Mouse (Mus musculus) liver, embryonic 12.5 days (tissue): ENCODE measurements at regions not wholly inside any gene's neighbourhood (a gene's known extent, or its start where the extent isn't known, plus 50 kb on each side); places are given as distances from the start of the nearest gene placed in this dataset.
"Not testable (repeated sequence)": the region's sequence is repeated elsewhere in the genome, so short reads cannot be mapped to it uniquely, and the experiment has no call there.

ENCODE experiments used
- ATAC-seq: fragments of 200-750 bp; cut with Nextera tagmentation; 2 replicates; pipeline ENCODE4 v1.8.0; 2017; ENCODE audit warnings: moderate number of reproducible peaks, mild to moderate bottlenecking, moderate library complexity
- H3K27ac ChIP-seq: fragments of 300-500 bp; sonication (generic); 2 replicates; pipeline ENCODE4 v1.5.1; 2016; ENCODE audit warnings: mild to moderate bottlenecking
- H3K27me3 ChIP-seq: fragments of 300-500 bp; sonication (generic); replicated peaks from 2 replicates; pipeline ENCODE4 v1.6.1; 2016; ENCODE audit warnings: mild to moderate bottlenecking, moderate library complexity
- H3K36me3 ChIP-seq: fragments of 300-500 bp; sonication (generic); 2 replicates; pipeline ENCODE4 v1.6.1; 2016; ENCODE audit warnings: mild to moderate bottlenecking, moderate library complexity
- H3K4me1 ChIP-seq: fragments of 300-500 bp; sonication (generic); 2 replicates; pipeline ENCODE4 v1.6.1; 2016
- H3K4me2 ChIP-seq: fragments of 300-500 bp; sonication (generic); 2 replicates; pipeline ENCODE4 v1.6.1; 2016; ENCODE audit warnings: mild to moderate bottlenecking, moderate library complexity
- H3K4me3 ChIP-seq: fragments of 300-500 bp; sonication (generic); 2 replicates; pipeline ENCODE4 v1.5.1; 2016; ENCODE audit warnings: mild to moderate bottlenecking, moderate library complexity
- H3K9ac ChIP-seq: fragments of 300-500 bp; sonication (generic); 2 replicates; pipeline ENCODE4 v1.6.1; 2016; ENCODE audit warnings: mild to moderate bottlenecking, moderate library complexity
- H3K9me3 ChIP-seq: fragments of 300-500 bp; sonication (generic); replicated peaks from 2 replicates; pipeline ENCODE4 v1.6.1; 2016; ENCODE audit warnings: mild to moderate bottlenecking, moderate library complexity
- WGBS: fragments of 180-500 bp; shearing (Covaris S2); methylation state at CpG from one replicate; pipeline ENCODE4 v1.1.7; 2016; ENCODE audit not compliant: insufficient replicate concordance; 5-methylcytosine and 5-hydroxymethylcytosine counted together

DNA sequence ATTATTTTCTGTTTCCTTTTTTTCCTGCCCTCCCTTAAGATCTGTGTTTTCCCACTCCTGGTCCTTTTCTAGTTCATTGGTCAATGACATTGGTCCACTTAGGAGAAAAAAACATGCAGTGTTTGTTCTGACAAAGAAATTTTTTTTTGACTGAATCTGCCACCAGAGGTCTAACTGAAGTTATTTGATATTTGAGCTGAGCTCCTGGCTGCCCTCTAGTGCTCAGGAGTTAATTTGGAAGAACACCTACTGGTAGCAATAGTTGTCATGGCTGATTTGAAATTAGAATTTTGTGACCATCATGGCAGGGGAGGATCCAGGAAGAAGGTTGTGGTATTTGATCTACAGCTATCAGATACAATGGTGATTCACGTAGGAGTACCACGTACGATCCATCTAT is 599.2 kb downstream of the Dad1 start:
- ATAC-seq, H3K27me3 ChIP-seq, H3K27ac ChIP-seq, H3K36me3 ChIP-seq, H3K4me2 ChIP-seq, H3K9ac ChIP-seq, H3K4me1 ChIP-seq, H3K4me3 ChIP-seq, H3K9me3 ChIP-seq: not testable (repeated sequence)
- WGBS, result 63% methylated on average over 3 of the region's 3 CpGs

DNA sequence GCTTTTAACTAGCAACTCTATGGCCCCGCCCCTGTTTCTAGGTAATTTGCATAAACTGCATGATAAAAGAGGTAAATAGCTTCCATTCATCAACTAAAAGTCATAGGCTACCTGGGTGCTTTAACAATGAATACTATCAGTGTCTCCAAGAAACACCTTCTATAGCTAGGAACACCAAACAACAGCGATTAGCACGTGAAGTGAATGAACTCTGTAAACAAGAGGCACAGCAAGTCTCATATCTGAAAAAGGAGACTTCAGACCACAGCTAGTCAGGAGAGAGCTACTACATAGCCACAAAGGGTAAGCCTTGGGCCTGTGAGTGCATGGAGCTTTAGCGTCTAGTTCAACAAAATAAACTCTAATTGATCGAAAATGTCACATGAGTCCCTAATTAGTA is 602.8 kb downstream of the Dad1 start:
- H3K4me1 ChIP-seq, H3K27me3 ChIP-seq, H3K36me3 ChIP-seq, H3K9me3 ChIP-seq, H3K27ac ChIP-seq, ATAC-seq, H3K4me3 ChIP-seq, H3K4me2 ChIP-seq, H3K9ac ChIP-seq: not testable (repeated sequence)
- 48% methylated on average over 5 of the region's 5 CpGs for WGBS

DNA sequence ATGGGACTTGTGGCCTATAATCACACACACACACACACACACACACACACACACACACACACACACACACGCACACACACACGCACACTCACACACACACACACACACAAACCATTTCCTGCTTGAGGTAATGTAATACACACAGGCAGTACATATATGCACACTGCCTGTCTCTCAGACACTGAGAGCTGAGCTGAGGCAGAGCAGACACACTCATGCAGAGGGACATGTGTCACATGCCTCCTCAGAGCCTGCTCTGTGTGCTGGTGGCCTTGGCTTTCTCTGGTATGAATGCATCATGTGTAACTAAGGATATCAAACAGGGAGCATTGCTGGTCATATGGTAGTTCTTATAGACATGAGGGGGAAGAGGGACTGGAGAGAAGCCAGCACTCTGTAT is 604.7 kb downstream of the Dad1 start:
- not testable (repeated sequence) for H3K4me1 ChIP-seq, ATAC-seq, H3K9ac ChIP-seq, H3K4me2 ChIP-seq, H3K9me3 ChIP-seq, H3K36me3 ChIP-seq, H3K27ac ChIP-seq, H3K4me3 ChIP-seq, H3K27me3 ChIP-seq
- whole genome bisulfite sequencing, result 64% methylated on average over 2 of the region's 2 CpGs

DNA sequence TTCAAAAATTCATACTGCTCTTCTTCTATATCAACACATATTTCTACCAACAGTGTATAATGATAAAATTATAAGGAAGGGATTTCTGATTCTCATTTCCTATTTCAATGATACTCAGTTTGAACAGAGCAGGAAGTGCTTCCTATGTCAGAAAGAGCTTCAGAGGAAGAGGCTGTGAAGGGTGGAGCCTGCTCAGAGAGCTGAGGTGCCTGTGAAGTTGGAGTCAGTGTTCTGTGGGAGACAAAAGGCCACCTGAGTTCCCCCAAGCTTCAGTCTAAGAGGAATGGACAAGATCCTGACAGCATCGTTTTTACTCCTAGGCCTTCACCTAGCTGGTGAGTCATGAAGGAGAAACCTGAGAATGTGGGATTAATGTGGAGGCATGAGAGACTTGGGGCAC is 613.5 kb downstream of the Dad1 start:
- not testable (repeated sequence) for H3K27ac ChIP-seq, H3K4me1 ChIP-seq, H3K9ac ChIP-seq, ATAC-seq, H3K36me3 ChIP-seq, H3K4me3 ChIP-seq, H3K9me3 ChIP-seq, H3K27me3 ChIP-seq, H3K4me2 ChIP-seq
- WGBS, result 43% methylated on average over 1 of the region's 1 CpGs

DNA sequence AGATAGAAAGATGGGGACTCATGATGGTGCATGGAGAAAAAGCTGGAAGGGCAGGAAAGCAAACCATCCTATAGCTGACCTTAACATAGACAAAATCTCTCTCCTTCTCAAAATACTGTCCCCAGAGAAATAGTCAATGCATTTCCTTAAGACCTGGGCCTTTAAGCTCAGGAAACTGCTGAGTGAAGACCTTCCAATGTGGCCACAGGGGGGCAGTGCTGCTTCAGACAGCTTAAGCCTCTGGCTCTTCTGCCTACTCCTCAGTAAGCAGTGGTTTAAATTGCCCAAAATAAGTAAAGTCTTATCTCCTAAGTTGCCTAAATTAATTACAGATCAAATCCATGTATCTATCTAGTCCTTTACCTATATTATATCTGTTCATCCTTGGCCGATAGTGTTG is 616.2 kb downstream of the Dad1 start:
- WGBS, result 58% methylated on average over 1 of the region's 1 CpGs
- H3K27me3 ChIP-seq, ATAC-seq, H3K36me3 ChIP-seq, H3K4me3 ChIP-seq, H3K4me1 ChIP-seq, H3K9me3 ChIP-seq, H3K27ac ChIP-seq, H3K4me2 ChIP-seq, H3K9ac ChIP-seq: not testable (repeated sequence)

DNA sequence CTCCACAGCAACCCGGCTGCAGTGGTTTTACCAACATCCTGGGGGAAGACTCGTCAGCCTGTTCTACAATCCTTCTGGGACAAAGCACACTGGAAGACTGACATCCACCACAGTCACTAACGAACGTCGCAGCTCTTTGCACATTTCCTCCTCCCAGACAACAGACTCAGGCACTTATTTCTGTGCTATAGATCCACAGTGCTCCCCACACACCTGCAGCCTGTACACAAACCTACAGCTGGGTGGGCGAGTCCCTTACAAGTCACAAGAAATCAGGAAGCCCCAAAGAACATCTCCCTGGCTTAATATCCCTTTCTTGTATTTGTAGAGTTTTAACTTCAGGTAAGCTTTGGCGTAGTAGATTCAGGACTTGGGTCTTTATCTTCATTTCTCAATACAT is 618.7 kb downstream of the Dad1 start:
- not testable (repeated sequence) for ATAC-seq, H3K27me3 ChIP-seq, H3K4me1 ChIP-seq, H3K9ac ChIP-seq, H3K27ac ChIP-seq, H3K4me2 ChIP-seq, H3K9me3 ChIP-seq, H3K36me3 ChIP-seq, H3K4me3 ChIP-seq
- 38% methylated on average over 7 of the region's 7 CpGs for WGBS

DNA sequence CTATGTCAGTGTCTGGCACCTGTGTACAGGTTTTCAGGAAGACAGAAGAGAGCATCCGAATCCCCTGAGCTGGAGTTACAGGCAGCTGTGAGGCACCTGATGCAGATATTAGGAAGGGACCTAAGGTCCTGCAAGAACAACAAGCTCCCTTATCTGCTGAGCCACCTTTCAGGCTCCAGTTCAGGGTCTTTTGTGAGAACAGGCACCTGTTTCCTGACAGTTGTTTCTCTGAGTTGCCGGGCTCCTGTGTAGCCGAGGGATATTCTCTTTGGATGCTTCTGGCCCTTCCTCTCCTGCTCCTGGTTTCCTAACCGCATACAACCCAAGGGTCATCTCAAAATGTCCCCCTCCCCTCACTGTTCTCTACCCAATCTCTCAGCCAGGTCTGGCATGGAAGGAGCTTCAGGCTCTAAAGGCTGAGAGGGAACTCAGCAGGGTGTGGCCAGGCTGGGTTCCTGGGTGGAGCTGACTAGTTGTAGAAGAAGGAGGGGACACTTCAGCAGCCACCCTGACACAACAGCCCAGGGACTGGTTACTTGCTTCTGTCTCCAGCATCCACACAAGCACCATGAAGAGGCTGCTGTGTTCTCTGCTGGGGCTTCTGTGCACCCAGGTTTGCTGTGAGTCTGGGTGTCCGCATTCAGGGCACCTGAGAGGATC is 619.5 kb downstream of the Dad1 start:
- not testable (repeated sequence) for H3K4me3 ChIP-seq, H3K27ac ChIP-seq, H3K9ac ChIP-seq, H3K4me2 ChIP-seq, H3K9me3 ChIP-seq, ATAC-seq, H3K4me1 ChIP-seq, H3K27me3 ChIP-seq, H3K36me3 ChIP-seq
- 19% methylated on average over 5 of the region's 5 CpGs for WGBS

DNA sequence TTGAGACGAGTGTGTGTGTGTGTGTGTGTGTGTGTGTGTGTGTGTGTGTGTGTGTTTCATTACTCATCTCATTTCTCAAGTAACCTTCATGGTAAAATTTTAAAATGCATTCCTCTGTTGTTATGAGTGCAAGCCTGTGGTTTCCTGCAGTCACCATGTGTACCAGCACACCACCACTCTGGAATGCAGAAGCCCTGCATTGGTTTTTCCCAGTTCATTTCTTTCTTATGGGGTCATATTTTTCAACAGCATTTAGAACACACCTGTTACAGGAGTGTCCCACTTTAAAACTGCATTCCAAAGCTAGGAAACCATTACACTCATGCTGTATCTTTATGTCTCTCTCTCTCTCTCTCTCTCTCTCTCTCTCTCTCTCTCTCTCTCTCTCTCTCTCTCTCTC is 620.2 kb downstream of the Dad1 start:
- H3K4me2 ChIP-seq, H3K4me1 ChIP-seq, H3K9ac ChIP-seq, ATAC-seq, H3K9me3 ChIP-seq, H3K4me3 ChIP-seq, H3K27ac ChIP-seq, H3K36me3 ChIP-seq, H3K27me3 ChIP-seq: not testable (repeated sequence)
- WGBS, result 50% methylated on average over 1 of the region's 1 CpGs

DNA sequence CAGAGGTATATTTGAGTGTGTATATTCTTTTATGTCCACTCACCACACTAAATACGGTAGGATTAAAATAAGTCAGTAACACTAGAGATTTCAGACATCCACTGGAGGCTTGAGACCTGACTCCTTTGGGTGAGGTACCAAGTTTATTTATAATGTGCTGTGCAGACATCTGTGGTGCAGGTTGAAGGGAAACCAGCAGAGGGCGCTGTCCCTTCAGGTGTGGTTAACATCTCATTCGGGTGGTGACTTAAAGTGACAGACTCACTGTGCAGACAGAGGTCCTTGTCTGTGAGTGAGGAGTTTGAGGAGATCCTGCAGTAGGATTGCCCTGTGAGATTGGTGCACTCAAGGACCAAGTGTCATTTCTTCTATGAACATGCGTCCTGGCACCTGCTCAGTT is 632.5 kb downstream of the Dad1 start:
- not testable (repeated sequence) for ATAC-seq

DNA sequence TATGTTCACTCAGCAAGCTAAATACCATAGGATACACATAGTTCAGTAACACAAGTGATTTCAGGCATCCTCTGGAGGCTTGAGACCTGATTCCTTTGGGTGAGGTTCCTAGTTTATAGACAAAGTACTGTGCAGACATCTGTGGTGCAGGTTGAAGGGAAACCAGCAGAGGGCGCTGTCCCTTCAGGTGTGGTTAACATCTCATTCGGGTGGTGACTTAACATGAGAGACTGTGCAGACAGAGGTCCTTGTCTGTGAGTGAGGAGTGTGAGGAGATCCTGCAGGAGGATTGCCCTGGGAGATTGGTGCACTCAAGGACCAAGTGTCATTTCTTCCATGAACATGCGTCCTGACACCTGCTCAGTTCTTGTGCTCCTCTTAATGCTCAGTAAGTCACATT is 637.8 kb downstream of the Dad1 start:
- H3K4me3 ChIP-seq, H3K4me1 ChIP-seq, ATAC-seq, H3K4me2 ChIP-seq, H3K9me3 ChIP-seq, H3K9ac ChIP-seq, H3K27ac ChIP-seq, H3K27me3 ChIP-seq, H3K36me3 ChIP-seq: not testable (repeated sequence)
- WGBS, result 21% methylated on average over 3 of the region's 3 CpGs

More for the DNA sequence above, 632.5 kb downstream of the Dad1 start:
- not testable (repeated sequence) for H3K9me3 ChIP-seq, H3K27ac ChIP-seq, H3K9ac ChIP-seq, H3K36me3 ChIP-seq, H3K4me3 ChIP-seq, H3K27me3 ChIP-seq, H3K4me2 ChIP-seq, H3K4me1 ChIP-seq
- WGBS, result 46% methylated on average over 4 of the region's 4 CpGs

DNA sequence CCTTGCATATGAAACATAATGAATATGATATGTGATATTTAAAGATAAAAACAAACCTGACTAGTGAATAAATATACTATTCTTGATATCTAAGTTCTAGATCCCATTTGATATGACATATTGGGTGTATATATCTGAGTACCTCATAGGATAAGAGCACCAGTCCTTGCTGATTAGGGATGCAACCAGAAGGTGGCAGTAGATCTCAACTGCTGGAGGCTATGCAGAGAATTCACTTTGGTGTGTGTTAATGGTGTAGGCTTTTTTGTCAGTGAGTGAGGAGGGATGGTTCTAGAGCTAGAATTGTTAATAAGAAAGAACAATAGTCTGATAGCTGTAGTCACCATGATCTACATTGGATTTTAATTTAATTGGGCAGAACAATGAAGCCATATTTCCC is 639.6 kb downstream of the Dad1 start:
- Histone ChIP-seq H3K9me3 (no peaks in the 10 kb centered on the region), H3K4me1 (no peaks in the 10 kb centered on the region), H3K36me3 (no peaks in the 10 kb centered on the region), H3K9ac (no peak overlapping the region), H3K27ac (no peak overlapping the region), H3K27me3 (no peaks in the 10 kb centered on the region), H3K4me2 (no peak overlapping the region), H3K4me3 (no peak overlapping the region)
- no peak for ATAC-seq

DNA sequence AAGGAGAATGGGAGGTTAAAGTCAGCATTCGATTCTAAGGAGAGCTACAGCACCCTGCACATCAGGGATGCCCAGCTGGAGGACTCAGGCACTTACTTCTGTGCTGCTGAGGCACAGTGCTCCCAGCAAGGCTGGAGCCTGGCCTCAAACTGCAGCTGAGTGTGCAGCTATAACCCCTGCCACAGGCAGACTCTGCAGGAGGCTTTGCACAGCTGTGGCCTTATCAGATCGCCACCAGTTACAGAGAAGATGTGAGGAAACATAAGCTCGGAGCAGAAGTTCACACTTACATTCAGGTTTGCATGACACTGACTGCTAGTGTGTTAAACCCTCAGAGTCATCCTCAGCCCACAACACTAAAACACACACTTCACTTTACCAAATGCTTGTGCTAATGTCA is 654.6 kb downstream of the Dad1 start:
- not testable (repeated sequence) for H3K27me3 ChIP-seq, ATAC-seq, H3K4me2 ChIP-seq, H3K27ac ChIP-seq, H3K9ac ChIP-seq, H3K36me3 ChIP-seq, H3K4me3 ChIP-seq, H3K9me3 ChIP-seq, H3K4me1 ChIP-seq
- WGBS, result 40% methylated on average over 3 of the region's 3 CpGs

DNA sequence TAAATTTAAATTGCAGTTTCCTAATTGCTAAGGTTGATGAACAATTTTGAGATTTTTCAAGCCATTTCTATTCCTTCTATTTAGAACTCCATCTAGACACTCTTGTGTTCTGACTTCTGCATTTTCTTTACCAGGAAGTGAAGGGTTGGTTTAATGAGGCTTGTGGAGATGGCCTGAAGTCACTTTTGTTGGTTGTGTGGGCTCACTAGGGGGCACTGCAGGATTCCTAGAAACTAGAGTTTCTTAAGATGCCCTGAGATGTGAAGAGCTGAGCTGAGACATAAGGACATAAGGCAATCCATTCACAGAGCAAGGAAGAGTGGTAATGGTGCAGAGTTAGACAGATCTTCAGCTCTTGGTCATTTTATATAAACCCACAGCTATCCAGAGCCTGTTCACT is 656.6 kb downstream of the Dad1 start:
- ATAC-seq, H3K4me1 ChIP-seq, H3K4me2 ChIP-seq, H3K27me3 ChIP-seq, H3K9ac ChIP-seq, H3K9me3 ChIP-seq, H3K4me3 ChIP-seq, H3K36me3 ChIP-seq, H3K27ac ChIP-seq: not testable (repeated sequence)
